Mouse (Mus musculus) adrenal gland, postnatal 0 days (tissue): ENCODE results near the gene Adam1a. TPM values are rescaled to one million over a fixed set of nuclear protein-coding genes. Genes with fewer than 3 reads are reported as not detected.

Experiments used
- polyA plus RNA-seq: library from polyadenylated mRNA; unstranded; fragments of >200 nt; fragmentation: Nextera tagmentation; extraction: Ambion mirVana; gene quantifications from 2 replicates; pipeline ENCODE4 v1.2.1, GENCODE M21; 2015

Adam1a gene
- 0.71 and 0.99 TPM in 2 replicates for polyA plus RNA-seq

GRCm38 (mm10) chr5:121544910-121545792 is at the start of gene Adam1a, which contains the start of gene Gm42878:
TSS of gene Adam1a (minus strand) at chr5:121545482.
TSS of gene Gm42878 (minus strand) at chr5:121545482.

DNA sequence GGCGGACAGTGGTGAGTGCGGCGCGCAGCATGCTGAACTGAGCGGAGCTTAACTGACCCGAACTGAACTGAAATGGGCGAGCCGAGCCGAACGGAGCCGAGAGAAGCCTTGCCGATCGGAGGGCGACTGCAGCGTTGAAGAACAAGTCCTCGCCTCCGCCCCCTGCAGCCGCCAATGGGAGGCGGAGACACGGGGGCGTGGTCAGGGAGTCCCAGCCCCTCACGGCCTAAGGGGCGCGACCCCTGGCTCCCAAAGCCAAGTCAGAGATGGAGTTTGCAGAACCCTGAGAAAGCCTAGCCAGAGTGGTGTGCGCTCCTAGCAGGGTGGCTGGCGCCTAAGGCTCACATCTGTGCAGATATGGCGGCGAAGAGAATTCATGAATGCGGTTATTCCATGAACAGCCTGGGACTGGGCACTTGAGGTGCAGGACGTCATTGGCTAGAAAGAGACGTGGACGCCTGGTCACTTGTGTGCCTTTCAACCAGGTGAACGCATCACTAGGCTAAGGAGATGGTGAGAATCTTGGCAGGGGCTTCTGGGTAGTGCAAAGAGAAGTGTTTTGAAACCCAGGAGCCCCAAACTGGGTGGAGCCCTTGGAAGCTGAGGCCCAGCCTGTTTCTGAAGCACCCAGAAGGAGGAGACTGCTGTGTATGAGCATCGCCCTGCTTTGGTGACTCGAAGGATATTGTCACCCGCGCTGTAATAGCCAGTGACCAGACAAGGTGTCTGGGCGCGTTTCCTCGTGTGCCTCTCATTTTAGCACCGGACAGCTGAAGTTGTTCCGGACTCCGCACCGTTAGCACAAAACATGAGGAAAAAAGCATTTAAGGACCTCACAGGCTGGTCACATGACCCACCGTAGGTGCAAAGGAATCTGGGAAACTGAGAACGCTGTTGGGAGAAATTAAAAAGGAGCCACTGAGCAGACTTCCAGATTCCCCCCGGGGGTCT is 48.4 kb upstream of the Adam1a start, which contains the start of gene Aldh2:
TSS of gene Aldh2 (minus strand) at position 374 of the 951 bp plus-strand sequence.

DNA sequence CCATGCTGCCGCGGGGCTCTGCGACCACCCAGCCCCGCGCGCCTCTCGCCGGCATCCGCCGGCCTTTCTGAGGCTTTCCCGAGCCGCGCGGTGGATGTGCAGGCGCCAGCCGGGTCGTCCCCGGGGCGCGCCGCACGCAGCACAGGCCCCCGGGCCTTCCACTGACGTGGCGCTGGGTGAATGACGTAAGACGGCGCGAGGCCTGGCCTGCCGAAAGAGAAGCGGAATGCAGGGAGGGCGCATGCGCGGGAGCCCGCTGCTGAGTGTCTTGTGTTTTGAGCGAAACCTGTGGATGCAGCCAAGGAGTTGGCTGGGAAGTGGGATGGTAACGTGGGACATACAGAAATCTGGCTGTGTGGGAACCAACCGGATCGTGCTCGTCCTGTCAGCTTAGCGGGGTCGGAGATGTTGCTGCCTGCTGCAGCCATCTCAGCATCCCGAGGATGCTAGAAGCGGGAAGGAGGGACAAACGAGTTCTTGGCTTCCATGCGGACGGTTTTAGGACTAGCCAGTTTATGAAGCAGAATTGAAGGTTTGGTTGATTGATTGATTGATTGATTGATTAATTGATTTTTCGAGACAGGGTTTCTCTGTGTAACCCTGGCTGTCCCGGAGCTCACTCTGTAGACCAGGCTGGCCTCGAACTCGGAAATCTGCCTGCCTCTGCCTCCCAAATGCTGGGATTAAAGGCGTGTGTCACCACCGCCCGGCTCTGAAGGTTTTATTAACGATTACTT is 679 bp upstream of the Adam1a start, which contains the start of gene Mapkapk5:
TSS of gene Mapkapk5 (minus strand) at position 113 of the 737 bp plus-strand sequence.

GRCm38 (mm10) chr5:121503231-121503630 is 42.1 kb downstream of the Adam1a start, which contains the start of gene Adam1b:
TSS of gene Adam1b (minus strand) at chr5:121503435.

Other genes with a start within 250 kb of the Adam1a start
- gene Trafd1, start 159.8 kb downstream of the Adam1a start, polyA plus RNA-seq: 54.6 and 67.4 TPM in 2 replicates
- gene Naa25, start 147.5 kb downstream of the Adam1a start, polyA plus RNA-seq: 14.5 and 21.9 TPM in 2 replicates
- 2.1 and 5.5 TPM in 2 replicates for gene Tmem116, start 93.6 kb downstream of the Adam1a start, polyA plus RNA-seq
- 116 and 122 TPM in 2 replicates for gene Erp29, start 93.0 kb downstream of the Adam1a start, polyA plus RNA-seq
- not detected in 2 replicates for gene Adam1b, start 42.0 kb downstream of the Adam1a start, polyA plus RNA-seq
- not detected in 2 replicates for gene Gm42878, start within 50 bp of the Adam1a start, polyA plus RNA-seq
- 28.0 and 43.6 TPM in 2 replicates for gene Mapkapk5, start 423 bp upstream of the Adam1a start, polyA plus RNA-seq
- gene Aldh2, start 48.3 kb upstream of the Adam1a start, polyA plus RNA-seq: 233 and 493 TPM in 2 replicates
- 5.8 and 9.6 TPM in 2 replicates for gene Acad12, start 73.5 kb upstream of the Adam1a start, polyA plus RNA-seq
- gene Acad10, start 115.0 kb upstream of the Adam1a start, polyA plus RNA-seq: 4.5 and 5.3 TPM in 2 replicates
- gene Brap, start 115.1 kb upstream of the Adam1a start, polyA plus RNA-seq: 29.9 and 36.1 TPM in 2 replicates
- 63.0 and 79.0 TPM in 2 replicates for gene Atxn2, start 165.9 kb upstream of the Adam1a start, polyA plus RNA-seq